Mouse (Mus musculus) olfactory bulb, adult 2 months (tissue): Measurements from ENCODE around the gene 1700023F06Rik. TPM values are rescaled to one million over a fixed set of nuclear protein-coding genes. Genes with fewer than 3 reads are reported as not detected.

Source experiments
- H3K27ac ChIP-seq: fragments of 200-500 bp; 2 replicates; pipeline ENCODE4 v1.5.1; 2012; ENCODE audit warnings: low read depth, low read length; ENCODE audit not compliant: insufficient read depth
- H3K4me1 ChIP-seq: fragments of 200-500 bp; 2 replicates; pipeline ENCODE4 v1.6.1; 2012; ENCODE audit warnings: low read length; ENCODE audit not compliant: control insufficient read depth, insufficient read depth
- H3K4me3 ChIP-seq: fragments of 200-500 bp; 2 replicates; pipeline ENCODE4 v1.5.1; 2012; ENCODE audit warnings: mild to moderate bottlenecking, low read depth, low read length, moderate library complexity; ENCODE audit not compliant: insufficient read depth
- CTCF ChIP-seq: fragments of 200-500 bp; IDR thresholded peaks from 2 replicates; pipeline ENCODE4 v1.5.1; 2012; ENCODE audit warnings: low read depth, mild to moderate bottlenecking, low read length, moderate library complexity; ENCODE audit not compliant: insufficient read depth
- POLR2A ChIP-seq: fragments of 200-500 bp; IDR thresholded peaks from 2 replicates; pipeline ENCODE4 v1.6.1; 2012; ENCODE audit warnings: mild to moderate bottlenecking, low read depth, low read length, moderate library complexity; ENCODE audit not compliant: insufficient read depth
- WGBS: fragments of 180-500 bp; shearing (Covaris S2); methylation state at CpG from one replicate; pipeline ENCODE4 v1.1.7; 2018; 5-methylcytosine and 5-hydroxymethylcytosine counted together
- polyA plus RNA-seq: library from polyadenylated mRNA; stranded (reverse); fragments of >200 nt; gene quantifications from 2 replicates; pipeline ENCODE4 v1.2.4, GENCODE M21; 2012; ENCODE audit warnings: low replicate concordance; ENCODE audit not compliant: missing spikeins, insufficient read depth, insufficient read length

1700023F06Rik gene
- polyA plus RNA-seq, 1 experiment = not detected

DNA sequence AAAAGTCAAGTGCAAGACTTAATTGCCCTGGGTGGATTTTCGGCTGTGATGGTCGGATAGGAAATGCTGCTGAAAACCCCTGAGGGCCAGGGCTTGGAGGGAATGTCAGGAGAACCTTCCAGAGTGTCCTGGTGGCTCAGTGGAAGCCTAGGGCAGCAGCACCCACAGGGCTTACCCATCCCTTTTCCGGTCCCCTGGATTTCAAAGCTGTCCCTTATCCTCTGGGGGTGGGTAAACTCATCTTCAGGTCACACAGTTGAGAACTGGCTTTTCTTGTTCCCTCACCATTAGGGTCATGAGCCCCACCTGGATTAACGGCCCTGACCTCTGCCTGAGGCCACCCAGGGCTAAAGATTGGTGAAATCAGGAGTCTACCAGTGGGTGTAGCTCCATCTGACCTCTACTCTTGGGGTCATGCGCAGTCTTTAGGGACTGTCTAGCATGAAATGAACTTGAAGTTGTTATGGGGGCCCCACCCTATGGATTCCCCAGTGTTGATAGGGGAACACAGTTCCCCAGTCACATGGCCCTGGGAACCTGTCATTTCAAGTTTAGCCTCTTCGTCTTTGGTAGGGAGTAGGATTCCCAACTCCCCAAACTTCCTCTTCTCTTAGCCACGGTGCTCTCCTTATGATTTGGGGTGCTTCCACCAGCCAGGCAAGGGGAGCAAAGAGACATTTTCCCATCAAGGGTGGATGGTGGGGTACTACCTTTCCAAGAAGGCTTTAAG is 35.2 kb downstream of the 1700023F06Rik start:
- 87% methylated on average over 7 of the region's 7 CpGs for WGBS
- Histone ChIP-seq H3K27ac (no peak overlapping the region), H3K4me1 (peaks cover 31% of the 10 kb centered on the region), H3K4me3 (no peak overlapping the region)
- TF ChIP-seq CTCF (no peak), POLR2A (no peak)

DNA sequence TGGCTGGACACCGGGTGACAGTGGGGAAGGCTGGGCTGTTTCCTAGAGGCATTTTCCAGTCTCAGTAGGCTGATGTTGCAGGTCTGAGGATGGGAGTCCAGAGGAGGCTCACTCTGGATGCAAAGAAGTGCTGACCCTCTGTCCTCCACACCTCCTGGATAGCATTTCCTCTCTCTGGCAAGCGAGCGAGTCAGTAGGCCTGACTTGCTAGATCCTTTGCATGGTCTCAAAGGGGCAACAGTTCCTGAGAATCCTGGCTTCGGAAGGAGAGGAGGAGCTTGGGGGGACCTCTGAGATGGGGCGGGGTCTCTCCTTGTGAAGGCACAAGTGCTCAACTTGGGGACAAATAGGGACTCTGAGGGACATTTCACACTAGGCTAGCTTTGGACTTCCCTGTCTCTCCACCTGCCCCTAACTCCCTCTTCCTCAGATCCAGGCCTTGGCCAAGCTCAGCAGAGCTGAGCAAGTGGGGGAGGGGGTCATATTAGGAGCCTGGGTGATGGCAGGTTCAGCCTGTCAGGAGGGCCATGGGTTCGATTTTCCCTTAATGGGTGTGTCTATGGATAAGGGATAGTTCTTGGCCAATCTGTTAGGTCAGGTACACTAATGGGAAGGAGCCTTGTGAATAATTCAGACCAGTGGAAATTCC is 35.8 kb downstream of the 1700023F06Rik start:
- Histone ChIP-seq H3K4me3 (peak overlapping the region; percentile 79), H3K4me1 (peaks cover 31% of the 10 kb centered on the region), H3K27ac (no peak overlapping the region)
- TF ChIP-seq CTCF (no peak), POLR2A (no peak)
- 78% methylated on average over 6 of the region's 6 CpGs for WGBS

- Histone ChIP-seq H3K4me1 (peaks cover 31% of the 10 kb centered on the region), H3K4me3 (peak overlapping the region; percentile 79), H3K27ac (no peak overlapping the region)
- 52% methylated on average over 9 of the region's 9 CpGs for WGBS
- TF ChIP-seq POLR2A (no peak), CTCF (no peak)
Observed at GRCm38 (mm10) chr11:103171703-103172391, 36.5 kb downstream of the 1700023F06Rik start.

DNA sequence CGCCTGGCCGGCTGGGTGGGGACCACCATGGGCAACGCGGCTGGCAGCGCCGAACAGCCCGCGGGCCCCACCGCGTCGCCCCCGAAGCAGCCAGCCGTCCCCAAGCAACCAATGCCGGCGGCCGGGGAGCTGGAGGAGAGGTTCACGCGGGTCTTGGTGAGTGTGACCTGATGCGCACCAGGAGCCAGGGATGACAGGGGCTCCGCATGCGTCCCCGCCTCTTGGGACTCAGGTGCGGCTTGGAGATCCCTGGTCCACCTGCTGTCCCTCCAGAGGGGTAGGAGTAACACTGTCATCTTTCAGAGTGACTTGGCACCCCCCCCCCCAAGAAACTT is 37.1 kb downstream of the 1700023F06Rik start:
- H3K27ac ChIP-seq = no peak overlapping the region
- H3K4me1 ChIP-seq = peaks cover 31% of the 10 kb centered on the region
- 2% methylated on average over 23 of the region's 23 CpGs for WGBS
- TF ChIP-seq POLR2A = no peak
- TF ChIP-seq CTCF = no peak
- peak overlapping the region; percentile 79 for H3K4me3 ChIP-seq

- 1% methylated on average over 77 of the region's 84 CpGs for WGBS
Observed at GRCm38 (mm10) chr11:103170494-103171285, 37.7 kb downstream of the 1700023F06Rik start, which contains the start of gene Fmnl1. Gene Fmnl1 (plus strand): TSS chr11:103171107.

GRCm38 (mm10) chr11:103170111-103170493 is 38.3 kb downstream of the 1700023F06Rik start:
- Histone ChIP-seq H3K4me1 (peaks cover 28% of the 10 kb centered on the region), H3K27ac (no peak overlapping the region), H3K4me3 (peak overlapping the region; percentile 79)
- TF ChIP-seq POLR2A (no peak), CTCF (no peak)
- 38% methylated on average over 3 of the region's 3 CpGs for WGBS

More at GRCm38 (mm10) chr11:103170494-103171285, 37.7 kb downstream of the 1700023F06Rik start, which contains the start of gene Fmnl1:
- Histone ChIP-seq H3K4me1 (peaks cover 29% of the 10 kb centered on the region), H3K4me3 (peak within 1 kb of the TSS; percentile 79), H3K27ac (no peak within 1 kb of the TSS)
- TF ChIP-seq POLR2A = no peak
- no peak for TF ChIP-seq CTCF

- WGBS = 86% methylated on average over 5 of the region's 5 CpGs
- Histone ChIP-seq H3K4me1 (peaks cover 25% of the 10 kb centered on the region), H3K4me3 (no peak overlapping the region), H3K27ac (no peak overlapping the region)
- TF ChIP-seq CTCF (no peak), POLR2A (no peak)
Observed at GRCm38 (mm10) chr11:103169664-103170063, 38.7 kb downstream of the 1700023F06Rik start.

DNA sequence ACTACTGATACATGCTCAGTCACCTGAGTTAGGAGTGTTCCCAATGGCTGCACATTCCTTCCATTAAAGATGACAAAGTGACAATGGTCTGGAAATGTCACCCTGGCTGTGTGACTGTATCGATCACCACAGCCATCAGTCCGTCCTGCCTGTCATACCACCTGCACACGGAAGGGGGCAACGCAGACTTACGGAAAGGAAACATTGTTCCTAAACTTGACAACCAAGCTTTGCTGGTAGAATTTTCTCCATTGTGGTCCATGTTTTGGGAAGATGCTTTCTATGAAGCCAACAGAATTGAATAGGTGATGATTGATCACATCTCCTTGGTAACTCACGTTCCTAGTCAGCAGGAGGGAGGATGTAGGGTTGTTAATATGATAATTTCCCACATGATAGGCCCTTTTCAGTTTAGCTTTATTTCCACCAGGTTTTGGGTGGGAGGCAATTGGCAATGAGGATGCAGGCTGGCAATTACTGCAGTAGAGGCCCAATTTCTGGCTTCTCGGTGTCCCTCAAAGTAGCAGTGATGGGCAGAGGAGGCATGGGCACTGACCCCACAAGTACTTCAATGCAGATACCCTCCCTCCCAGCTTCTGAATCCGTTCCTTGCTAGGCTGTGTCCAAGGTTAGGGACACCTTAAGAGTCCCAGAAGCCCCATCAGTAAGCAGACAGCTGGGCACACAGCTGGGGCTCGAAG is 39.5 kb downstream of the 1700023F06Rik start:
- H3K27ac ChIP-seq = no peak overlapping the region
- TF ChIP-seq POLR2A = no peak
- TF ChIP-seq CTCF = peak; percentile 59; the same call in 1 of the 2 replicates
- WGBS = 26% methylated on average over 9 of the region's 9 CpGs

More for the DNA sequence above, 39.5 kb downstream of the 1700023F06Rik start:
- no peak overlapping the region for H3K4me3 ChIP-seq
- H3K4me1 ChIP-seq = peaks cover 19% of the 10 kb centered on the region
